Mouse (Mus musculus) right cerebral cortex, postnatal 14 days (tissue): ENCODE measurements around the gene 4930595M18Rik.

Source experiments
- DNase-seq: peaks from one replicate; pipeline ENCODE4 v3.0.0; 2022

The 4930595M18Rik gene

GRCm38 (mm10) chrX:81458021-81458420 is at the start of gene 4930595M18Rik:
Gene 4930595M18Rik, minus strand, starts transcription at chrX:81458121.
- DNase-seq = no peak

GRCm38 (mm10) chrX:81472500-81472899 is 14.6 kb upstream of the 4930595M18Rik start:
- DNase-seq = peak; percentile 13
